Mouse (Mus musculus) G1E-ER4 (cell line): ENCODE results near the gene Nasp. TPM values are rescaled to one million over a fixed set of nuclear protein-coding genes. Genes with fewer than 3 reads are reported as not detected.

Source experiments
- GATA1 ChIP-seq: IDR thresholded peaks from one replicate; pipeline ENCODE4 v1.8.0; 2012; ENCODE audit warnings: low read length, inconsistent platforms
- polyA plus RNA-seq: library from polyadenylated mRNA; stranded (reverse); fragments of >175 nt; gene quantifications from 2 replicates; pipeline ENCODE4 v1.2.3, GENCODE M21; 2012

The Nasp gene
- polyA plus RNA-seq, 1 experiment, result 5.1 TPM

DNA sequence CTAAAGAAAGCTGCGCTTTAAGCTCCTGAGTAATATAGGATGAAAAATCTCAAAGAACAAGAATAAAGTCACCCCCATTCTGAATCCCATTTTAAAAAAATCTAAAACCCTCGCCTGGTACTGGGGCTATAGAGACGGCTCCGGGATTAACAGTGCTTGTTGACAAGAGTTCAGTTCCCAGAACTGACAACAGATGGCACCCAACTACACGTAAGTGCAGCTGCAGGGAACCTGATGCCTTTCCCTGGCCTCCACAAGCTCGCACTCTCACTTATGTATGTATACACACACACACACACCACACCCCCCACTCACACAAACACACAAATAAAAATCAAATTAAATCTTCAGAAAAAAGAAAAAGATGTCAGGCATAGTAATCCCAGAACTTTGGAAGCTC, 16.6 kb upstream of the Nasp start:
- TF ChIP-seq GATA1, result no peak

DNA sequence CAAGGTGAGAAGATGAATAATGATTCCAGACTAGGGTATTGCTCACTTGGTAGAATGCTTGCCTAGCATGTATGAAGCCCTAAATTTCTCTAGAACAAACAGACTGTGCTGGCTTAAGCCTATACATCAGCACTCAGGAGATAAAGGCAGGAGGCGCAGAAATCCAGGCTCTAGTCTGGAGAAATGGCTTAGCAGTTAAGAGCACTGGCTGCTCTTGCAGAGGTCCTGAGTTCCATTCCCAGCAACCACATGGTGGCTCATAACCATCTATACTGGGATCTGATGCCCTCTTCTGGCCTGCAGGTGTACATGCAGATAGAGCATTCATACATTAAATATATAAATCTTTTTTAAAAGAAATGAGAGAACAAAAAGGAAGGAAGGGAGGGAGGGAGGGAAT, 14.3 kb upstream of the Nasp start:
- no peak for TF ChIP-seq GATA1

DNA sequence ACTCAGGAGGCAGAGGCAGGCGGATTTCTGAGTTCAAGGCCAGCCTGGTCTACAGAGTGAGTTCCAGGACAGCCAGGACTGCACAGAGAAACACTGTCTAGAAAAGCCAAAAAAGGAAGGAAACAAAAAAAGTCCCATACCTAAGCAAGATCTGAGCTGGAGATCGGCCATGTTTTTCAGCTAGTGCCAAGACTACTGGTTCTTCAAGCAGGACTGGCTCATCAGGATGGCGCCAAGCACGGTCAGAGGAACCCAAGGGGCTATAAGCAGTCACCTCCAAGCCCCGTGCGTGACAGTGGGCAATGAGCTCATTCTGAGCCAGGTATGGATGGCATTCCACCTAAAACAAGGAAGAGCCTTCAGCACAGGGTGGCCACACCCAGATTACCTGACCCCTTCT, 11.1 kb upstream of the Nasp start:
- no peak for TF ChIP-seq GATA1

DNA sequence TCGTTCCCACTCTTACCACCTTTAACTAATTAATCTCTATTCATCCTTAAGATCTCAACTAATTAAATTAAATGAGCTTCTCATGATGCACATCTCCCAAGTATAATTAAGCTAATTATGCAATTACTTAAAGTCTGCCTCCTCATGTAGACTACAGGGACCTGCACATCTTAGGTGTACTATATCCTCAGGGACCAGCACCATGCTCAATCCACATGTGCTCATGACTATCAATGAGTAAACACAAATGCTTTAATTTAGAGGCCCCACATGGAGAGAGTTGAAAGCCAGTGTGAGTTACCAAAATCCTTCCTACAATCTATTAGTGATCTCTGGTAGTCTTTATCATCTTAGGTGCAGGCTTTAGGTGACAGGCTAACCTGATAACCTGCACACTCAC, 7.5 kb upstream of the Nasp start:
- no peak for TF ChIP-seq GATA1

DNA sequence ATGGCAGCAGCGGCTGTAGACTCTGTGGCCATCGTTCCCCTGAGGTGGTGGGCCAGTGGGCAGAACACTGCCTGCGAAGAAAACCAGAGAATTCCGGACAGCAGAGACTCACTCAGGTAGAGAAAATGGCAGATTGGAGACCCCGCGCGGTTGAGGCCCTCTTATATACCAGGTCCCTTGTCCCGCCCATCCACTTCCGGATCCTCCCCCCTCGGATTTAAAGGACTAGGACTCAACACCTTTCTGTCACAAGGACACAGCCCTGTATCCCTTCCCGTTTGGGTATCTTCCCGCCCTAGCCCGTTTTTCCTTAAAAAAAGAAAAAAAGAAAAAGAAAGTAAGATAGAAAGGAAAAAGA, 403 bp downstream of the Nasp start:
- no peak for TF ChIP-seq GATA1

DNA sequence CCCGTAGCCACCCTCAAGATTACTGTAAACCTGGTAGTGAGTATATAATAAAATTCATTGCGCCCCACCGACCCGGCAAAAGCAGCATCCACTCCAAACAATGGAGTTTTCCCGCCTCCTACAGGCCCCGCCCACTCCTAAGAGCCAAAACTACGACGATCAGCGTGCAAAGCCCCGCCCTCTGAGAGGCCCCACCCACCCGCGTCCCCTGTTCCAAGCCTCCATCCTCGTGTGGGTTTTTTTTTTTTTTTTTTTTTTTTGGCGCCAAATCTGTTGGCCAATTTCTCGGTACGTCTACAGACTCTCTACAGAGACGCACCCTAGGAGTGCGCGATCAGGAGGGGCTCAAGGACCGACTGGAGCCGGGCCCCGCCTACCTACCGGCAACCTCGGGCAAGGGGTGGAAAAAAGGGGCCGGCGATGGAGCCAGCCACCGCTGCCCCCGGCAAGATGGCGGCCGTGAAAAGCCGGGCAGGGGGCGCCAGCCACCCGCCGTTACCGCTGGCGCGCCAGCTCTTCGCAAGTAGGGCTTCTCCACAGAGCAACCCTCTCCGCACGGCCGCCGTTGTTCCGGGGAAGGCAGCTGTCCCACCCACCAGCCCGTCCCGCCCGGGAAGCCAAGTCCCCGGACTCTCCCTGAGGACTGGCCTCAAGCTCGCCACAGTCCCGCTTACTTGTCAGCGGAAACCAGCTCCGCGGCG, 933 bp downstream of the Nasp start:
- no peak for TF ChIP-seq GATA1

DNA sequence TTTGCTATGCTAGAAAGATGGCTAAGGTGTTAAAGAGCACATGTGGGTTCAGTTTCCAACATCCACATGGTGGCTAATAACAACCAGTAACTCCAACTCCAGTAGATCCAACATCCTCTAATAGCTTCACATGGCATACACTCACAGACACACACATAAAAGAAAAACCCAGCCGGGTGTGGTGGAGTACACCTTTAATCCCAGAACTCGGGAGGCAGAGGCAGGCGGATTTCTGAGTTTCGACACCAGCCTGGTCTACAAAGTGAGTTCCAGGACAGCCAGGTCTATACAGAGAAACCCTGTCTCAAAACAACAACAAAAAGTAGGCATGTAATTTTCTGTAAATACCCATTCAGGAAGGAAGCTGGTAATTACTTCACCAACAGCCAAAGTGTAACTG, 2.9 kb downstream of the Nasp start:
- TF ChIP-seq GATA1, result no peak

DNA sequence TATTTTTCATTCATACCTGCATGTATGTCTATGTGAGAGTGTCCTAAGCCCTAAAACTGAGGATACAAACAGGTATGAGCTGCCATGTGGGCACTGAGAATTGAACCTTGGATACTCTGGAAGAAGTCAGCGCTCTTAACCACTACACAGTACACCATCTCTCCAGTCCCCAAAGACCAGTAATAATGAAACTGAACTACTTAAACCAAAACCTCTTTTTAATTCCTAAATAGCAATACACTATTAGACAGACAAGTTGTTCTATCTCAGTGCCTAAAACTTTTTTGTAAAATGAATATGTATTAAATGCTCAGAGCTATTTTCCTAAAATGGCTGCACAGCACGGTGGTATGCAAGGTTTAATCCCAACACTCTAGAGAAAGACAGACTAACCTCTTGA, 12.5 kb downstream of the Nasp start:
- no peak for TF ChIP-seq GATA1

DNA sequence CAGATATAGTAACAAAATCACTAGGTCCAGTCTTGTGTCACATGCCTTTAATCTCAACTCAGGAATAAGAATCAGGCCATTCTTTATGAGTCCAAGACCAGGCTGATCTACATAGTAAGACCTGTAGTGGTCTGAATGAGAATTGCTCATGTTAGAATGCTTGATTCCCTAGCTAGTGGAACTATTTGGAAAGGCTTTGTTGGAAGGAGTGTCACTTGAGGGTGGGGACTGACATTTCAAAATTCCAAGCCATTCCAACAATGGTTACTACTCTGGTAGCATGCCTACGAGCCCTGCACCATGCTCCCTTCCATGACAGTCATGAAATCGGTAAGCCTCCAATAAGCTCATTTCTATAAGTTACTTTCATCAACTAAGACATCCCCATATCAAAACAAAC, 15.1 kb downstream of the Nasp start:
- no peak for TF ChIP-seq GATA1

DNA sequence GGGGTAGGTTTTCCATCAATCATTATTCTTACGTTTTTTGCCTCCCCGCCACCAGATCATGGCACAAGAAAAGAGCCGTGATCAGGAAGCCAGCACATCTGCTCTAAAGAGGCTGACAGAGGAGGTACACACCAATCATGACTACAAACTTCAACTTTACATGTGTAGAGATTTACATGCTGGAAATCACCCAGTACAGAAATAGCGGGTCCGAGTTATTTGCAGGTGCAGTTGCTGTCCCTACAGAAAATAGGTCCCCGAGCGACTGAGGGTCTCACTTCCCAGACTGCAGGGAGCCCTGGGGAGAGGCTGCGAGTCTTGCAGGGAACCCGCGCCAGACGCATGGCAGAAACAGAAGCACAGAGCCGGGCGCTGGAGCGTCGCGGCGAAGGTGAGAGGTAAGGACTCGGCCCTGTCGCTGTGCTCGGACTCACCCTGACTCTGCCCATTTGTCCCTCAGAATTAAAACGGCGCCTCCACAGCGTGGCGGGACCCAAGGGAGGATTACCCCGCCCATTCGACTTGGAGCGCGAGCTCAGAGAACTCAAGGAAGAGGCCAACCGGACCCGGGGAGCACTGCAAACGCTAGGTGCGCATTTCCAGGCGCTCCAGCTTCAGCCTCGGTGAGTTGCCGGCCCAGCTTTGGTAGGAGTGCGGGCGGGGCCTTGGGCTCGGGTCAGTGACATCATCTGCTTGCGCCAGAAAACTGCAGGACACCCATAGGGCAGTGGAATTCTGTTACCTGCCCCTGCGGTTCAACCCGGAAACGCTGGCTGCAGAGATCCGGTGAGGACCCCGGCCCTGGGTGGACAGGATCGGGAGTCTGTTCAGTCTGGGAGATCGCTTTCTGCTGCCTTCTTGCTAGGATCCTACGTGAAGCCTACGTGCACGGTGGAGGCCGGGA, 30.5 kb downstream of the Nasp start:
- no peak for TF ChIP-seq GATA1

DNA sequence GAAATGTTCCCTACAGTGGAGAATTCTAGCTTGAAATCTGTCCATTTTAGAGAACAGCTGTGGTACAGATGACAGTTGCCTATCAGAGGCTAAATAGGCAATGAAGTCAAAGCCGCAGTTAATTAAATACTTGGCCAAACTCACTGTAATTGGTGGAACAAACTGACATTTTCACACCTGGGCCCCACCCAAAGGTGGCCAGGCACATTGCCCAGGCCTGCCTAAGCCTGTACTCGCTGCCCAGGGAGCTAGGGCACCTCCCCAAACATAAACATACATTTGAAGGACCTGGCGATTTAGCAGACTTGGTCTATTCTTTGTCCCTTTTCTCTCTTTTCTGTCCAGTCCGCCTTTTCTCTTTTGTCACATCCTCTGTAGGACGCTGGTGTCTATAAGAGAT, 31.4 kb downstream of the Nasp start, which contains the start of gene Ccdc17:
Ccdc17 (plus strand) TSS at position 276 of the 400 bp plus-strand sequence.
- no peak for TF ChIP-seq GATA1

DNA sequence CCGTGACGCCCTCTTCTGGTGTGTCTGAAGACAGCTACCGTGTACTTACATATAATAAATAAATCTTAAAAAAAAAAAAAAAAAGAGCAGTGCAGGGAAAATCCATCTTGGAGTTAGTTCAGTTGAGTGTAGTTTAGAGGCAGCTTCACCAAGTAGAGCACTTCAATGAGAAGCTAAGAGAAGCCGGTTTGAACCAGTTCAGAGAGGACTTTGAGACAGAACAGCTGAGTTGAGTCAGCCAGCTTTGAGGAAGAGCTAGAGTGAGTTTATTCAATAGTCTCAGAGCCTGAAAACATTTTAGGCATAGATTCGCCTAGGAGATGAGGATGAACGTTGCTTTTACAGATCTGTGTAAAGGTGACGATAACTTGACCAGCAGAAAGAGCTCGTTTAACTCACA, 31.9 kb downstream of the Nasp start:
- no peak for TF ChIP-seq GATA1

DNA sequence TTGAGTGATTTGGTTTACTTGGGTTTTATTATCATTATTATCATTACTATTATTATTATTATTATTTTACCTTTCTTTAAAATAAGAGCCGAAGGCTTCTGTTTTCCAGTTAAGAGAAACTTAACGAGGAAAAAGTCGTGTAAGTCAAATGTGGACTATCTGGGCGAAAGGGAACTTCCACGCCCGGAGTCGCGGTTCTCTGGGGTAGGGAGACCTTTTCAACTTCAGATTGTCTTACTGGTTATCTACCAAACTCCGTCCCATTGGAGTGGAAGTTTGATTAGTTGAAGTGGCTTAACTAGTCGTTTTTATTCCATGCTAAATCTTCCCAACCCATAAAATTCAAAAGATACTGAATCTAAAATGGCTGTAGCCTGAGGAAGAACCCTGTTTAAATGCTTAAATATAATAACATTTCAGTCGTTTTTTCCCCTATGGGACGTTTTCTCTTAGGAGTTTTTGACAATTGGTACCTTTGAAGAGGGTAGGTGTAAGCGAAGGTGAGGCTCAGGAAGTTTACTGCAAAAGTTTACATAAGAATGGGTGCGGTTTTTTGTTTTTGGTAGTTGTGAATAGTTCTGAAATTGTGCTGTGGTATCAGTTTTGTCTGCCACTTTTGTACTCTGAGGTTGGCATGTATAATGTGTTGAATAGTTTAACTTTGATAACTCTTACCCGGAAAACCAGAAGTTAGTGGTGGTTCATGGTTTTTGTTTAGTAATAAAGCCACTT, 69.4 kb downstream of the Nasp start:
- TF ChIP-seq GATA1, result no peak

DNA sequence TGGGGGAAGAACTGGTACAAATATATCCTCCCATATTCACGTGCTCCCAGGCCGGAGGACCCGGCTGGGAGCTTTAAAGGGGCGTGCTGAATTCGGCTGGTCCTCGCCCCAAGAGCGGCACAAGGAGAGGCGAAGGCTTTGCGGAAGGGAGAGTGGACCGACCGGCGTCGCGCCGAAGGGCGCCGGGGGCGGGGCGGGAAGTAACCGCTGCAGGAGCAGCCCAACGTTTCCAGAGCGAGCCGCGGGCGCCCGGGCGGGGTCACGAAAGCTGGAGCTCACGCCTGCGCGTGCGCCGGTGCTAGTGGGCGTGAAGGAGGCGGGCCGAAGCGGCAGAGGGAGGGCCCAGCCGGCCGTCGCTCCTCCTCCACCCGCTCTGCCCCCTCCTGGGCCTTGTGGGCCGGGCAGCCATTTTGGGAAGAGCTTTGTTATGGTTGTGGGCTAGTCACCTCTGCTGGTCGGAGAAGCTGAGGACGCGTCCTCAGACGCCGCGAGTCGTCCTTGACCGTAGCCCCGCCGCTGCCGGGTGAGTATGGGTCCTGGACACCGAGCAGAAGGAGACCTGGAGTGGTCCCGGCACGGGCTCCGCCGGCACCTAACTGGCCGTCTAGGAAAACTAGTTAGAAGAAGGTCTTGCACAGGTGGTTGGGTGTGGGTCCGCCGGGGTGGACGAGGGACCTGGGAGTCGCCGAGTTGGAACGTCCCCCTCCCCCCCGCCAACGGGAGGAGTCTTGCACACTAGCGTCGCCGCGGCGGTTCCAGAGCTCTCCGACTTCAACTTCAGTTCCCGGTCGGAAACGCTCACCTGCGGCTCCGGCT, 70.2 kb downstream of the Nasp start, which contains the start of gene Gpbp1l1:
Gpbp1l1 (plus strand) TSS at position 353 of the 816 bp plus-strand sequence.
- TF ChIP-seq GATA1, result no peak
